Mouse (Mus musculus) lung, embryonic 15.5 days (tissue): ENCODE results near the gene Zfp821. TPM values are rescaled to one million over a fixed set of nuclear protein-coding genes. Genes with fewer than 3 reads are reported as not detected.
"Not testable (repeated sequence)": the region's sequence is repeated elsewhere in the genome, so short reads cannot be mapped to it uniquely, and the experiment has no call there.

ENCODE experiments used
- ATAC-seq: fragments of 200-750 bp; cut with Nextera tagmentation; 2 replicates; pipeline ENCODE4 v1.8.0; 2017; ENCODE audit warnings: moderate number of reproducible peaks, borderline replicate concordance; ENCODE audit not compliant: low FRiP score, low TSS enrichment; ENCODE audit errors: extremely low read depth
- H3K27ac ChIP-seq: fragments of 300-500 bp; sonication (generic); 2 replicates; pipeline ENCODE4 v1.5.1; 2015; ENCODE audit warnings: moderate library complexity, mild to moderate bottlenecking, inconsistent platforms
- H3K27me3 ChIP-seq: fragments of 300-500 bp; sonication (generic); 2 replicates; pipeline ENCODE4 v1.6.1; 2015; ENCODE audit warnings: inconsistent platforms
- H3K36me3 ChIP-seq: fragments of 300-500 bp; sonication (generic); 2 replicates; pipeline ENCODE4 v1.6.1; 2015; ENCODE audit warnings: inconsistent platforms
- H3K4me1 ChIP-seq: fragments of 300-500 bp; sonication (generic); 2 replicates; pipeline ENCODE4 v1.6.1; 2015; ENCODE audit warnings: inconsistent platforms
- H3K4me2 ChIP-seq: fragments of 300-500 bp; sonication (generic); 2 replicates; pipeline ENCODE4 v1.6.1; 2015; ENCODE audit warnings: inconsistent platforms, mild to moderate bottlenecking, moderate library complexity
- H3K4me3 ChIP-seq: fragments of 300-500 bp; sonication (generic); 2 replicates; pipeline ENCODE4 v1.5.1; 2015; ENCODE audit warnings: mild to moderate bottlenecking, inconsistent platforms
- H3K9ac ChIP-seq: fragments of 300-500 bp; sonication (generic); 2 replicates; pipeline ENCODE4 v1.6.1; 2015; ENCODE audit warnings: inconsistent platforms
- H3K9me3 ChIP-seq: fragments of 300-500 bp; sonication (generic); 2 replicates; pipeline ENCODE4 v1.6.1; 2016; ENCODE audit warnings: inconsistent platforms
- WGBS: fragments of 180-500 bp; shearing (Covaris S2); methylation state at CpG from one replicate; pipeline ENCODE4 v1.1.7; 2015; 5-methylcytosine and 5-hydroxymethylcytosine counted together
- polyA plus RNA-seq: library from polyadenylated mRNA; unstranded; fragments of >200 nt; fragmentation: Nextera tagmentation; extraction: Ambion mirVana; gene quantifications from 2 replicates; pipeline ENCODE4 v1.2.1, GENCODE M21; 2015

Gene Zfp821
- polyA plus RNA-seq, 1 experiment from 2014 or later, result 26.0 TPM

GRCm38 (mm10) chr8:109755554-109755953, 50.2 kb downstream of the Zfp821 start:
- not testable (repeated sequence) for H3K4me2 ChIP-seq, H3K36me3 ChIP-seq, H3K27me3 ChIP-seq, H3K4me1 ChIP-seq, H3K9me3 ChIP-seq, ATAC-seq, H3K4me3 ChIP-seq, H3K9ac ChIP-seq, H3K27ac ChIP-seq
- 71% methylated on average over 4 of the region's 4 CpGs for WGBS

GRCm38 (mm10) chr8:109756849-109757248, 51.5 kb downstream of the Zfp821 start:
- Histone ChIP-seq H3K9ac (no peak overlapping the region), H3K4me2 (no peak overlapping the region), H3K9me3 (no peaks in the 10 kb centered on the region), H3K36me3 (no peaks in the 10 kb centered on the region), H3K4me3 (no peak overlapping the region), H3K4me1 (no peaks in the 10 kb centered on the region), H3K27me3 (no peaks in the 10 kb centered on the region), H3K27ac (no peak overlapping the region)
- ATAC-seq, result no peak
- 39% methylated on average over 3 of the region's 3 CpGs for WGBS

GRCm38 (mm10) chr8:109759426-109759825, 54.1 kb downstream of the Zfp821 start:
- Histone ChIP-seq H3K4me3 (no peak overlapping the region), H3K27ac (no peak overlapping the region), H3K36me3 (no peaks in the 10 kb centered on the region), H3K4me2 (no peak overlapping the region), H3K27me3 (no peaks in the 10 kb centered on the region), H3K9ac (no peak overlapping the region), H3K4me1 (no peaks in the 10 kb centered on the region), H3K9me3 (no peaks in the 10 kb centered on the region)
- no peak for ATAC-seq
- WGBS, result 82% methylated on average over 7 of the region's 7 CpGs

- H3K27ac ChIP-seq, result no peak overlapping the region
- H3K4me1 ChIP-seq, result no peaks in the 10 kb centered on the region
- ATAC-seq, result no peak
- 32% methylated on average over 1 of the region's 1 CpGs for WGBS
- no peaks in the 10 kb centered on the region for H3K27me3 ChIP-seq
- no peak overlapping the region for H3K4me3 ChIP-seq
- H3K36me3 ChIP-seq, result no peaks in the 10 kb centered on the region
- H3K4me2 ChIP-seq, result no peak overlapping the region
- no peaks in the 10 kb centered on the region for H3K9me3 ChIP-seq
- no peak overlapping the region for H3K9ac ChIP-seq
Observed at GRCm38 (mm10) chr8:109760221-109760620, 54.9 kb downstream of the Zfp821 start.

- no peaks in the 10 kb centered on the region for H3K9me3 ChIP-seq
- H3K27me3 ChIP-seq, result no peaks in the 10 kb centered on the region
- no peak overlapping the region for H3K9ac ChIP-seq
- H3K4me2 ChIP-seq, result no peak overlapping the region
- no peak overlapping the region for H3K4me3 ChIP-seq
- no peaks in the 10 kb centered on the region for H3K4me1 ChIP-seq
- ATAC-seq, result no peak
- H3K36me3 ChIP-seq, result no peaks in the 10 kb centered on the region
- H3K27ac ChIP-seq, result no peak overlapping the region
- WGBS, result 79% methylated on average over 6 of the region's 6 CpGs
Observed at GRCm38 (mm10) chr8:109764031-109764430, 58.7 kb downstream of the Zfp821 start.

- no peaks in the 10 kb centered on the region for H3K4me1 ChIP-seq
- 61% methylated on average over 7 of the region's 7 CpGs for WGBS
- ATAC-seq, result no peak
- H3K4me2 ChIP-seq, result no peak overlapping the region
- no peak overlapping the region for H3K27ac ChIP-seq
- no peaks in the 10 kb centered on the region for H3K27me3 ChIP-seq
- H3K9ac ChIP-seq, result no peak overlapping the region
- H3K36me3 ChIP-seq, result no peaks in the 10 kb centered on the region
- no peak overlapping the region for H3K4me3 ChIP-seq
- no peaks in the 10 kb centered on the region for H3K9me3 ChIP-seq
Observed at GRCm38 (mm10) chr8:109766081-109766480, 60.7 kb downstream of the Zfp821 start.

- H3K9me3 ChIP-seq, result no peaks in the 10 kb centered on the region
- H3K9ac ChIP-seq, result no peak overlapping the region
- H3K4me2 ChIP-seq, result no peak overlapping the region
- H3K4me1 ChIP-seq, result no peaks in the 10 kb centered on the region
- no peak for ATAC-seq
- H3K4me3 ChIP-seq, result no peak overlapping the region
- WGBS, result 36% methylated on average over 3 of the region's 3 CpGs
- no peak overlapping the region for H3K27ac ChIP-seq
- H3K27me3 ChIP-seq, result peaks cover 6% of the 10 kb centered on the region; the same call in 1 of the 2 replicates
- H3K36me3 ChIP-seq, result no peaks in the 10 kb centered on the region
Observed at GRCm38 (mm10) chr8:109773154-109773553, 67.8 kb downstream of the Zfp821 start.

Other genes starting within 250 kb of the Zfp821 start
- not detected in 2 replicates for gene Pmfbp1, start 211.5 kb upstream of the Zfp821 start, polyA plus RNA-seq
- gene Dhx38, start 139.7 kb upstream of the Zfp821 start, polyA plus RNA-seq, result 24.8 and 25.3 TPM in 2 replicates
- gene Txnl4b, start 139.7 kb upstream of the Zfp821 start, polyA plus RNA-seq, result 25.6 and 26.1 TPM in 2 replicates
- 29.7 and 29.9 TPM in 2 replicates for gene Hp, start 126.4 kb upstream of the Zfp821 start, polyA plus RNA-seq
- 46.7 TPM in 2 replicates for gene Dhodh, start 96.9 kb upstream of the Zfp821 start, polyA plus RNA-seq
- gene Pkd1l3, start 91.0 kb upstream of the Zfp821 start, polyA plus RNA-seq, result 0.02 and 0.08 TPM in 2 replicates
- 136 and 140 TPM in 2 replicates for gene Ist1, start 12.3 kb upstream of the Zfp821 start, polyA plus RNA-seq
- 7.0 and 7.9 TPM in 2 replicates for gene Atxn1l, start 32.2 kb downstream of the Zfp821 start, polyA plus RNA-seq
- 41.9 and 44.2 TPM in 2 replicates for gene Ap1g1, start 73.0 kb downstream of the Zfp821 start, polyA plus RNA-seq
- gene Phlpp2, start 163.0 kb downstream of the Zfp821 start, polyA plus RNA-seq, result 2.3 TPM in 2 replicates